Mouse (Mus musculus): Measurements from ENCODE around the gene Slc25a21.

Slc25a21 gene

DNA sequence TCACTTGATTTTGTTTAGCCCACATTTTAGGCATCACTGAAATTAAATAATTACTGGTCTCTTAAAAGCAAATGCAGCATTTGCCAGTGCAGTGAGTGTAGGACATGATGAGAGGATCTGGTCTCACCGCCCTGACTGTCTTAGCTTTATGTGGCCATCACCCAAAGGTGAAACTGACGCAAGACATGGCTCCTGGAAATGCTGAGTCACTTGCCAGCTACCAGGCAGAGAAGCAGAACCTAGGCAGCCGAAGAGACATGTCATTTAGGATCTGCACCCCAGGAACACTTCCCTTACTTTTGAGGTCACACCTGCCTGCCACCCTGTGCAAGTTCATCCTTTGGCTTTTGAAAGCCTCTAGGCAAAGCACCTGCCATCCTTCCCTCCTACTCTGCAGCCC lies 180.4 kb downstream of the Slc25a21 start:
- DNase-seq (ENCODE audit: low spot score), result peak; percentile 3

DNA sequence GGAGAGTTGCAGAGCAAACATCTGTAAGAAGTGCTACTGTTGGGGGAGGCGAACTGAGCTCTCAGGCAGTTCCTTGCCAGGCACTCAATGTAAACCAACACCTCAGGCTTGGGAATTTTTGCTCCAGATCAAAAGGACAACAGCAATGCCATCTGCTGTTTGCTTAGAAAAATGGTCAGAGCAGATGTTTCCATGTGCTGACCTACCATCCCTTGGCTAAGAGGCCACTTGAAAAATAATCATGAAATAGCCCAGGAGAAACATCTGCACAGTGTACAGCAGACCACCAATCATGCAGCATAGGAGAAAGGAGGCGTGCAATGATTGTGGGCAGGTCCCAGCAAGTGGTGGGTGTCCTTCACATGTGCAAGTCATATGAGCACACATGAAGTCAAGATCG lies 180.9 kb downstream of the Slc25a21 start:
- no peak for DNase-seq (ENCODE audit: low spot score)

DNA sequence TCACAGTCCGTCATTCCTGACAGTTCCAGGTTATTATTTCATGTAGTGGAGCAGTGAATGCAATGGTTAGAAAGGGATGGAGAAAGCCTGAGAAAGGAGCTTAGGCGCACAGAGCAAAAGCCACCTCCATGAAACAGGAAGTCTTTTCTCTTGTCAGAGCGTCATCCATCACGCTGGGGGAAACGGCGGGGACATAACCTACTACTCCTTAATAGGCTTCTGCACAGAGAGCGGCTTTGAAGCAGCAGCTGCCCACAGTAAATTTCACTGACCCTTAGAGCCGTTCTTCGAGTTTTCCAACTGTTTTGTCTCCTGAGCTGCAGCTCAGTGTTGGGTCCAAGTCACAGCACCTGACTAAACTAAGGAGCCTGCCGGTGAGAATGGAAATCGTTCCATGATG lies 188.3 kb downstream of the Slc25a21 start:
- no peak for DNase-seq (ENCODE audit: low spot score)

DNA sequence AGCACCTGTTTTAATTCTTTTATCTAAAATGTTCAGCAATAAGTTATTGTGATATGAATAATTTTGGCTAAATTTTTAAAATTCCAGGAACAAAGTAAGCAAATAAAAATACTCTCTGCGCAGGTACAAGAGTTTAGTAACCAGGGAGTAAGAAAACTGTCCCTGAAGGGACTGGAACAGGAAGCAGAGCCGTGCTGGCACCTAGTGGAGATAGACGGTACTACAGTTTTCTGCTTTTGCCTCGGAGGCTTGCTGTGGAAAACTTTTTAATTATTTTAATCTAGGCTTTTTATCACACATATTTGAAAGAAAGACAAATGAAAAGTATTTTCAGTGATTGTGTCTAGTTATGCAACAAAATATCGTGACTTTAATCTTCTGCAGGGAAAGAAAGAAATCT lies 211.2 kb downstream of the Slc25a21 start:
- peak; percentile 53 for DNase-seq (ENCODE audit: low spot score)

DNA sequence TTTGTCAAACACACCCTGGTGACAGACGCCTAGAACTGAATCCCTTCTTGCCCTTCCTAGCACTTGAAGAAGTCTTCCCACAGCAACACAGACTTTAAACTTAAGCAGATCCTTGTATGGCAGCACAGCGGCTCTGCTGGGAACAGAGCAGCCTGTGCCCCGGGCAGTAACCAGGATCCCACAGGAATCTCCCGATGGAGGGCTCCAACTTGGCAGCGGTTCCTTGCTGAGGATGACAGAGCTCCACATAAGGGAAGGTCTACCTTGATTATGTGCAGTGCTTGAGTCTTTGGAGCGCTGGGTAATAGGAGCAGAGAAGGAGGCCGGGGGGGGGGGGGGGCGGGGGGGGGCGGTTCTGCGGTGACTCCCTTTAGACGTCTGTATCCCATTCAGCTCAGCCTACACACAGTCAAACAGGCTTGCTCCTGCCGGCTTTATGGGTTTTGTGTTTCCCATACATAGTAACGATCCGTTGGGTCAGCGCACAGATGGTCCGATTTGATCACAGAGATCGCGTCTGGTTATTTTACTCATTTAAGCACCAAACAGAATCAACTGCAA lies 215.1 kb downstream of the Slc25a21 start:
- no peak for DNase-seq (ENCODE audit: low spot score)

DNA sequence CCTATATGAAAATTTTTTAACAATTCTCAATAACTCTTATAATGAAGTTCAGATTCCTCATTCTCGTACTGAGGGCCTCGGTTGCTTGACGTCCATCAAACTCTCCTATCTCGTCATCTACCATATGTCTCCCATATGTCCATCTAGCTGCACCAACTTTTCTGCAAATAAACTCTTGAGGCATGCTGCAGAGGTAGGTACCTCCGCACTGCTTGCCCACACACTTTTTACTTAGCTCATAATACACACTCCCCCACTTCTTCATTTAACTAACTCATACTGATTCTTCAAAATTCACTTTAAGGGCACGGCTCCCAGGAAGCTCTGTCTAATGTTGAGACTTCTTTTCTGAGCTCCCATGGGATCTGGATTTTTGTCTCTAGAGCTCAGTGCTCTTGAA lies 222.0 kb downstream of the Slc25a21 start:
- DNase-seq (ENCODE audit: low spot score), result no peak

DNA sequence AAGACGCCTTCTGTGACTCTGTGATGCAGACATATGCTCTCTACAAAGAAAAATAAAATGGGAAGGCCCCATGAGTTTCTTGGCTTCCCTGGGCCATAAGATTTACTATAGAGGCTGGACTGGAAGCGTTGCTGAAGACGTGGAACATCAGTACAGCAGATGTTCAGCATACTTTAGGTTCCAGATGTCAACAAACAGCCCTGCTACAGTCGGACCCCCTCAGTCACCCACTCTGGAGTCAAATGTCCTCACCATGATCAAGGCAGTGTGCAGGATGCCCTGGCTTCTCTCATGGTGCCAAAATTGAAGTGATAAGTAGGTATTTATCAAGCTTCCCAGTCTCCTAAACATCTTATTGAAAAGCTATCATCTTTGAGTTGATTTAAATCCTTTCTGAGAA lies 234.0 kb downstream of the Slc25a21 start:
- DNase-seq (ENCODE audit: low spot score), result no peak

DNA sequence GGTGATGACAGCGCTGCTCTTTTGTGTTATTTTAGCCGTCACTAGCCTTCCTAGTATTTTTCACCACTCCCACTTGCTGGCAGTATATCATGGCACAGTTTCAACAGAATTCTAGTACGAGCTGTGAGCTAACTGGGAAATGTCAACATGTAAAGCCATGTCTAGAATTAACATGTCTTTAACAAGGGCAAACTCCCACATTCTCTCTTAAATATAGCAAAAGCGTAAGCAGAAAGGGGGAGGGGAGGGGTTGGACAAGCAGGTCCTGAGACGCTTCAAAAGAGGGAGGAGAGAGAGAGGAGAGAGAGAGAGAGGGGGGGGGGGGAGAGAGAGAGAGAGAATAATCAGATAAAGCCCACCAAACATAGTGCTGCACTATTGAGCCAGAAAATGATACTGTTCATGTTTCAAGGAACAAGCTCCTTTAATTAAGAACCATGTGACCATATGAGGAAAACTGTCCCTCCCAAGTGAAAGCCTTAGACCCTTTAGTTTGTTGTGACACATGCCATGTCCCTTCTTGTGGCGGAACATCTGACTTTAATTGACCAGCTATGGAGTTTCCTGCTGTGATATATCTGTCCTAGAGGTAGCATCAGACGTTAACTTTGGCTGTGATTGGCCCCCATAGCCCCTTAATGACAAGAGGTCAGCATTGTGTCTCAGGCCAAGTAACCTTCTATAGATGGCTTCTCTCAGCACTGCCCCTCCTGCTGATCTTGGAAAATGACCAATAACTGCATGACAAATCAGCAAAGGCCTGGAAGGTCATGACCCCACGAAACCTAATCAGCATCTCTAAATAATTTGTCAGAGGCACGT lies 237.8 kb downstream of the Slc25a21 start:
- no peak for DNase-seq (ENCODE audit: low spot score)

DNA sequence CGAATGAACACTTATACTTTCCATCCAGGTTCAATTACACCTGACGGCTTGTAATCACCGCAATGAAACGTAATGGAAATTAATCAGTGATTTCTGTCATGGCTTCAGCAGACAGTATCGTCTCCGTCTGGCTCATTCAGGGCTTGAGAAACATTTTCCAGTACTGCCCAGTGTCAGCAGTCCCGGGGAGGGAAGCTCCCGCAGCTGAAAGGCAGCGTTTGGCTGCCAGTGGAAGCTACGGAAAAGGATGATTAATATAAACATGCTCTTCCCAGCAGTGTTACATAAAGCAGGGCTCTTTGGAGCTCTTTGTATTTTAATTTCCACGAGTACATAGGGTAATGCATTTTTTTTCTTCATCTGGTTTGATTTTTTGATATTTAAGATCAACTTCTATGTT lies 239.0 kb downstream of the Slc25a21 start:
- DNase-seq (ENCODE audit: low spot score), result no peak

DNA sequence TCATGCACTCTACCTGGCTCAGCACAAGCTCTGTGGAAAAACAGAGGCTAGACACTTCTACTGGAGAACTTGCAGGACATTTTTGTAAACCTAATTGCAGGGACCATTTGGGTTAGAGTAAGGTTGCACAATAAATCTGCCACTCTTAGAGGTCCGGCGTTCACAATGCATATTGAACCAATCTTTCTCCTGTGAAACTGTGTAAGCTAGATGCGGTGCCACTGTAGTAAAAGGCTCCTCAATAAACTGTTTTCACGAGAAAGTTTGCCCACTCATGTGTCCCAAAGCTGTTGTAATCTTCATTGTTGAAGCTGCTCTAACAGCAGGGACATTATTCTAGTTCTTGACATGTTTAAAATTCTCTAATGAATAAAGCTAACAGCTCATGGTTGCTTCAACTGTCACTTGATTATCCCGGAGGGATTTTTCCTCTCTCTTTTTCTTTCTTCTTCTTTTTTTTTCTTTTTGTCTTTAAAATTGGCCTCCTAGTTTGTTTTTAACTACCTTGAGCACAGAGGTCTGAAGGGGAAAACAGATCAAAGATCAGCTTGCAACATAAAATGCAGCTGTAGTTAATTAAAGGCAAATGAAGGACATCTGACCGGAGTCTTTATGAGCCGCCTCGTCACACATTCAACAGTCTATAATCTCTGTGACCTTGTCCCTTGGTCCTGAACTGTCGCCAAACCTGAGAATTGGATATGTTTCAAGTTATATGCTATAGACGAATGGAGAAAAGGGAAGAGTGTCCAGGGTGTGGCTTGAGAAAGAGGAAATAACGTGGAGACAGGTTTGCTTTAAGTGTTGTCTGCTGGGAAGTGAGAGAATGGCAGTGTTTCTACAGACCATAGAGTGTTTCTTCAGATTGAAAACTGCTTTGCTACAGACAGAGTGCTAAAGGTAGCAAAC lies 245.3 kb downstream of the Slc25a21 start:
- DNase-seq (ENCODE audit: low spot score), result no peak

DNA sequence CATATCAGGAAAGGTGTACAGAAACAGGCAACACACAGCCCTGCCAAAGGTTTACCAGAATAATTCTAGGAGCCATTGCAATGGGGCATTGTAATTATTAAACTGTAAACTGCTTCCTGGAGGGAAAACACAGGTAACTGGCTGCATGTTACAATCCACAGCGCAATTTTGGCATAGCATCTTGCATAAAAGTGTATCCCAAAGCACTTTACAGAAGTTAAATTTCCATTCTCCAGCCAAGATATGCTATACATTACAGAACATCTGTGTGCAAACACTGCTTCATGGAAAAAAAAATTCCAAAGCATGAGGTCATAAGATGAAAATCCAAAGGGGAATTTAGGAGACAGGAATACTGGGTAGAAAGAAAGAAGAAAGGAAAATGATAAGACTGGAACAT lies 253.0 kb downstream of the Slc25a21 start:
- no peak for DNase-seq (ENCODE audit: low spot score)

DNA sequence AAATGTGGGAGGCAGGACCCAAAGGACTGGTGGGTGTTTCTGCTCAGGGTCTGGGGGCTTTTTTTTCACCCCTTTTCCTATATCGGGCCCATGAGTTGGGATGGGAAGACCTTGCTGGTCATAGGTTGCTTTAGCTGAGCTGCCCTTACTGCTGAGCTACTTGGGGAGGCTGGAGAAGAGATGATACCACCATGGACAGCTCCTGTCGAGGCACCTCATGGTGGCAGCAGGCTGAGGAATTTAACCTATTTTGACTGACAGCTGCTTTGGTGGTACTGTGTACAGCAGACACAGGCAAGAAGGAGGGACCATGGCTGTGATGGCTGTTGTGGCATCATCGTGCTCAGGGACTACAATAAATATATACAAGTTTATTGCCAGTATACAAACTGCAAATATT lies 256.4 kb downstream of the Slc25a21 start:
- DNase-seq (ENCODE audit: low spot score), result no peak

DNA sequence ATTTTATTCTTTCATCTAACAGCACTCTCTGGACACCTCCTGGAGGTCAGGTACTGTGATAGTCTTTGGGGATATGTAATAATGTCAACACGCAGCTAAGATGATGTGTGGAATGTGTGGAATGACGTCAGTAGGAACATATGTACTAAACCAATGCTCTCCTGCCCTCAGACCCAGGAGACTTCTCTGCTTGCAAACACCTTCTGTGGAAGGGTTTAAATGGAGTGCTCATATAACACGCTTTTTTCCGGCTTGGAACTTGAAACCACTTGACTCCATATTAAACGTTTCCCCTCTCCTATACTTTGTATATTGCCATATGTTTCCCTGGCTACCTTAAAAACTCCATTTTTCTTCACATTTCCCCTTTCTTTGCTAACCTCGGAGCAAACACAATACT lies 279.1 kb downstream of the Slc25a21 start:
- no peak for DNase-seq (ENCODE audit: low spot score)

DNA sequence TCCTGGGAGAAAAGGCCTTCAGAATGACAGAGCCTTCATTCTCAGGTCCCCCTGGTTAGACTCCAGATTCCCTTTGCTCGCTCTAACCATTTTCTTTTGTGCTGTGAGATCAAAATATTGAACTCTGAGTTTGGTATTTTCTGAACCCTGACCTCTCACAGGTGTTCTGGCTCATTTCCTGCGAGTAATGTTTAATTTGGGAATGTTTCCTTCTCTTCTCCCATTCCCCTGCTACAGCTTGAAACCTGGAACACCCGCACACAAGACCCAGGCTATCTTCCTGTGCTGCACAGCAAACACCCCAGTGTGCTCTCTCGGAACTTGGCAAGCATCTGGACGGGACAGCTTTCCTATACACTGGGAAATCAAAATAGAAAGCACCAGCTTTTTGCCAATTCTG lies 290.8 kb downstream of the Slc25a21 start:
- no peak for DNase-seq (ENCODE audit: low spot score)

DNA sequence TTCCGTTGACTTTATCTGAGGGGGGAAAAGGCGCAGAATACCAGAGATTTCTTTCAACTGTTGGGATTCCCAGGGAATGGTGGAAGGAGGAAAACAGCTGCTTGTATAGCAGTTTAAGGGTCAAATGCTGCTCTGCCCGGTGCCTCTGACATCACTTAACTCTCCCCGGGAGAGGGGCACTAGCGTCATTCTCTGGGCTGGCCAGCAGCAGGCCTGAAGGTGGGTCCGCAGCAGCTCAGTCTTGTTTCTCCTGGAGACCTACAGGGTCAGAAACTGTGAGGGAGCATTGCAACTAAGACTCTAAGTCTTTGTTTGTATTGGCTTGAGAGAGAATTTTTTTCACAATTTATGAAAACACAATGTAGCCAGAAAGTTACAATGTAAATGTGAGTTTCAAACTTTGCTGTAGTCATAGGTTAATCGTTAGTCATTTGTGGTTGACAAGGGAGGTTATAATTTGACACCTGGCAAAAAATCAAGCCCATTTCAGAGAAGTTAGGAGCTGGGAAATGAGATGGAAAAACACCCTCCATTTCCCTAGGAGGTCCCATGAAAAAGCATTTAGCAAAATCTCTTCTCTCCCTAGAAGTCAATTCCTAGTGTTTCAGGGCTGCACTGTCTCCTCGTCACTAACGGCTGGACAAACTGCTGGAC lies 291.5 kb downstream of the Slc25a21 start:
- DNase-seq (ENCODE audit: low spot score), result no peak

DNA sequence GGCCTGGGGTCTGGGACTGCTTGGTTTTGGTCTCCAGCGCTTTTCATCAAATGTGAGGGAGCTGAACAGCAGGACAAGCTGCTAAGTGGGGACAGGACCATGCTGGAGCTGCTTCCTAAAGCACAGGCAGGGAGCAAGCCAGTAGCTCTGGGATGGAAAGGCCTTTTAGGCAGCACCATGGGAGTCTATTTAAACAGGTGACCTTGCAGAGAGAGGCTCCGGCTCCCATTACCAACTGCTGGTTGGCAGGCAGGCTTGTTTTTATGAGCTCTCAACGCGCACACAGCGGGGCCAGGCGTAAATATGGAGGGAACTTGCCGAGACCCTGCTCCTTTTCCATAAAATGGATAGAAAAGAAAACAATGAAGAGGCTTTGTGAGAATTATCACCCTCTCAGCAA lies 292.1 kb downstream of the Slc25a21 start:
- no peak for DNase-seq (ENCODE audit: low spot score)

DNA sequence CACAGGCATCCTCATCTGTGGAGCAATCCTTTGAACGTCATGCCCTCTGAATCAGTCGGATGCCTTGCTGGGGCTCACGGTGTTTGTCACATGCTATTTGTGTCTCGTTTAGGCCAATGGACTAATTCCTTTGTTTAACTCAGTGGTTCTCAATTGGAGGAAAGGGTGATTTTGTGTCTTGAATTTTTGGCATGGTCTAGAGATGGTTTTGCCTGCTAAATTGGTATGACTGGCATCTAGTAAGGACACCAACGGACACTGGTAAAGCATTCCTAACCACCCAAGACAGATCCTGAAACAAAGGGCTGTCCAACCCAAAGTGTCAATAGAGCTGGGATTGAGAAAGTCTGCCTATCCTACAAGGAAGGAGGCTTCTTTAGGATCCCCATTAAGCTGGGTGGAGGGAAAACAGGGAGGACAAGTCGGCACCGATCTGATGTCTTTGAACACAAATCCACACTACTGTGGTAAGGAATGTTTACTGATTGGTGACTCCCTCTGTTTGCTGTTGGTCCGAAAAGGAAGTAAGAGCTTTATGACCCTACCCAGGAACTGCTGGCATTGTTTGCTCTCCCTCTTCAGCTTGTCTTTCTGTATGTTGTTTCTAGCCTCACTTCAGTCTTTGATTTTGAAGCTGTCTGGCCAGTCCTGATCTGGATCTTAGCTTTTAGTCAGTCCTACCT lies 294.4 kb downstream of the Slc25a21 start:
- DNase-seq (ENCODE audit: low spot score), result no peak

DNA sequence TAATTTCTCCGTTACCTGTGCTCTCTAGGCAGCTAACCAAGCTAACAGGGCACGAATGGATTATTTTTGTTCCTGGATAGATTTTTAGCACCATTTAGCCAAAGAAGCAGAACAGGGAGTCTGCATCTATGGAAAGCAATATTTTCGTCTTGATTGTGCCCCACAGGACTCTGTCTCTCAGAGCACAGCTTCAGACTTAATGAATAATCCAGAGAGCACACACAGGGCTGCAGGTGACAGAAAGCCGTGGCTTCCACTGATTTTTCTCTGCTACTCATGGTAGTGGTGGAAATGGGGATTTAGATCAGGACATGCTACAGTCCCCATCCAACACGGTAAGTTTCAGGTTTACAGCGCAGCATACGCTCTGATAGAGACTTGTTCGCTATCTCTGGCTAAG lies 299.3 kb downstream of the Slc25a21 start:
- no peak for DNase-seq (ENCODE audit: low spot score)

DNA sequence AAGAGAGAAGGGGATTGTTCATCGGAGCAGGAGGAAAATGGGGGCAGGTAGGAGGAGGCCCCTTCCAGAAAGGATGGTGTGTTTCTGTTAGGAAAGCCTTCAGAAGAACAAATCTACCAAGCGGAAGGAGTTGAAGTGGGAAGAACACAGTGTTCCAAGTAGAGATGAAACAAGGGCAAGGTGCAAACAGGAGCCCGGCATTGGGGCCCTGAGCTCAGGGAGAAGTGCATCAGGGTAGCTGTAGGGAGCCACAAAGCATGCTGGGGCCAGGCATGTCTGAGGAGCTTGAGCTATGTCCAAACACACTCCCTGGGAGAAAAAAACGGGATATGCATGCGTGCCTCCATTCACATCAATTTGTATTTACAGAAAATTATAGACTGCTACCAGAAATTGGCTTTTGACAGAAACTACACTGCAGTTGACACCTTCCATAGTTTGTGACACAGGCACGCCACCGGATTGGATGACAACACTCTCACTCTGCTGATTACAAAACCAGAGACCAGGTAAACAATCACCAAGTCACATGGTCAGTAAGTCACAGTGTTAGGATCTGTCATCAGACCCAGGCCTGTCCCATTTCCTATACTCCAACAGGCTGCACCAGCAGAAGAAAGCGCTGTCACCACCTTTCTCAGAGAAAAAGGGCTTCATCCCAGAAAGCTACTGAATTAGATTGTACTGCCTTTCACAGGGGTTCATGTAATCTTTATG lies 299.9 kb downstream of the Slc25a21 start:
- no peak for DNase-seq (ENCODE audit: low spot score)

DNA sequence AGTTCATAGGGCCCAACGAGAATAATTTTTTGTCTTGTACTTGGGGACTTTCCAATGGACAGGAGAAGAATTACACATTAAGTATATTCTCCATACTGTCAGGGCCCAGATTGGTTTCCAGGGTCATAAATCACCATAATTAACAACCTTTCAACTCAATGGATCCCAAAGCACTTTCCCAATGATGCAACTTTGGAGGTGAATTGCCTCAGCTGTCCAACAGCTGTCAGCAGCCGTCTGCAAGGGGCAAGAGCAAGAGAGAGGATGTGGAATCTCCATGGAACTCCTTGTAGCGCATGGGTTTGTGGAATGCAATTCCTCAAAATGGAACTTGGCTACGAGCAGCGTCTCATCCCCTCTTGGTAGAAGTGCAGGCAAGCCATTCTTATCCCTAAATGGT lies 302.3 kb downstream of the Slc25a21 start:
- no peak for DNase-seq (ENCODE audit: low spot score)
